Mouse (Mus musculus) intestine, postnatal 0 days (tissue): ENCODE results near the gene Thrap3. TPM values are rescaled to one million over a fixed set of nuclear protein-coding genes. Genes with fewer than 3 reads are reported as not detected.

ENCODE experiments used
- ATAC-seq: fragments of 200-750 bp; cut with Nextera tagmentation; 2 replicates; pipeline ENCODE4 v1.8.0; 2017; ENCODE audit warnings: mild to moderate bottlenecking, moderate TSS enrichment, moderate library complexity
- H3K27ac ChIP-seq: fragments of 300-500 bp; sonication (generic); 2 replicates; pipeline ENCODE4 v1.5.1; 2014; ENCODE audit warnings: mild to moderate bottlenecking, low read depth, low read length, moderate library complexity
- H3K27me3 ChIP-seq: fragments of 300-500 bp; sonication (generic); replicated peaks from 2 replicates; pipeline ENCODE4 v1.6.1; 2014; ENCODE audit warnings: low read length, mixed read lengths; ENCODE audit not compliant: control insufficient read depth, insufficient read depth
- H3K36me3 ChIP-seq: fragments of 300-500 bp; sonication (generic); 2 replicates; pipeline ENCODE4 v1.6.1; 2014; ENCODE audit warnings: mild to moderate bottlenecking, moderate library complexity; ENCODE audit not compliant: control insufficient read depth, insufficient read depth
- H3K4me1 ChIP-seq: fragments of 300-500 bp; sonication (generic); replicated peaks from 2 replicates; pipeline ENCODE4 v1.6.1; 2014; ENCODE audit warnings: antibody characterized with exemption, low read length, mixed read lengths; ENCODE audit not compliant: control insufficient read depth, insufficient read depth
- H3K4me2 ChIP-seq: fragments of 300-500 bp; sonication (generic); replicated peaks from 2 replicates; pipeline ENCODE4 v1.6.1; 2014; ENCODE audit warnings: low read depth, mild to moderate bottlenecking, moderate library complexity
- H3K4me3 ChIP-seq: fragments of 300-500 bp; sonication (generic); 2 replicates; pipeline ENCODE4 v1.5.1; 2014; ENCODE audit warnings: low read depth, low read length
- H3K9ac ChIP-seq: fragments of 300-500 bp; sonication (generic); 2 replicates; pipeline ENCODE4 v1.6.1; 2014; ENCODE audit warnings: mild to moderate bottlenecking, low read depth, low read length
- H3K9me3 ChIP-seq: fragments of 300-500 bp; sonication (generic); 2 replicates; pipeline ENCODE4 v1.6.1; 2016; ENCODE audit warnings: mixed run types; ENCODE audit not compliant: control insufficient read depth
- CTCF ChIP-seq: sonication (generic); IDR thresholded peaks from 2 replicates; pipeline ENCODE4 v1.5.1; 2016; ENCODE audit warnings: low read depth, mild to moderate bottlenecking, control low read depth, antibody characterized with exemption, moderate library complexity
- WGBS: fragments of 180-500 bp; shearing (Covaris S2); extraction: QIAGEN DNeasy Blood & Tissue Kit; methylation state at CpG from one replicate; pipeline ENCODE4 v1.1.7; 2014; 5-methylcytosine and 5-hydroxymethylcytosine counted together
- polyA plus RNA-seq: library from polyadenylated mRNA; unstranded; fragments of >200 nt; fragmentation: Nextera tagmentation; extraction: Ambion mirVana; gene quantifications from 2 replicates; pipeline ENCODE4 v1.2.1, GENCODE M21; 2015

The Thrap3 gene
- polyA plus RNA-seq, 1 experiment from 2014 or later = 56.7 TPM

- Histone ChIP-seq H3K9me3 (no peaks in the 10 kb centered on the region), H3K4me3 (no peak overlapping the region), H3K27me3 (no peaks in the 10 kb centered on the region), H3K4me2 (no peak overlapping the region), H3K27ac (no peak overlapping the region), H3K4me1 (peaks cover 7% of the 10 kb centered on the region; the same call in 1 of the 2 replicates), H3K36me3 (peaks cover 14% of the 10 kb centered on the region; the same call in 1 of the 2 replicates), H3K9ac (no peak overlapping the region)
- ATAC-seq = no peak
- no peak for TF ChIP-seq CTCF
- 88% methylated on average over 9 of the region's 9 CpGs for WGBS
These were observed 87.1 kb downstream of the Thrap3 start for GRCm38 (mm10) chr4:126115411-126115810.

Other genes with a start within 250 kb of the Thrap3 start
- gene Csf3r, start 178.2 kb downstream of the Thrap3 start, polyA plus RNA-seq = 0.26 and 0.40 TPM in 2 replicates
- 91.5 and 95.0 TPM in 2 replicates for gene Mrps15, start 155.8 kb downstream of the Thrap3 start, polyA plus RNA-seq
- gene Oscp1, start 144.2 kb downstream of the Thrap3 start, polyA plus RNA-seq = 2.7 and 3.5 TPM in 2 replicates
- gene Lsm10, start 106.1 kb downstream of the Thrap3 start, polyA plus RNA-seq = 49.0 and 50.4 TPM in 2 replicates
- gene Stk40, start 98.8 kb downstream of the Thrap3 start, polyA plus RNA-seq = 14.5 and 14.6 TPM in 2 replicates
- gene Eva1b, start 55.0 kb downstream of the Thrap3 start, polyA plus RNA-seq = 28.9 and 29.0 TPM in 2 replicates
- 10.0 and 12.3 TPM in 2 replicates for gene Sh3d21, start 39.3 kb downstream of the Thrap3 start, polyA plus RNA-seq
- gene Map7d1, start 53.6 kb upstream of the Thrap3 start, polyA plus RNA-seq = 11.7 and 12.2 TPM in 2 replicates
- 115 and 126 TPM in 2 replicates for gene Trappc3, start 59.6 kb upstream of the Thrap3 start, polyA plus RNA-seq
- gene Col8a2, start 84.0 kb upstream of the Thrap3 start, polyA plus RNA-seq = 1.5 and 2.2 TPM in 2 replicates
- gene Adprhl2, start 118.9 kb upstream of the Thrap3 start, polyA plus RNA-seq = 41.7 and 43.0 TPM in 2 replicates
- 1.6 and 2.1 TPM in 2 replicates for gene Tekt2, start 122.9 kb upstream of the Thrap3 start, polyA plus RNA-seq
- 9.3 and 10.5 TPM in 2 replicates for gene Ago3, start 226.8 kb upstream of the Thrap3 start, polyA plus RNA-seq